Comparison of ENCODE assay signal across 8 mouse cellular contexts in genomic region chr8:3392771-3393710, GRCm38 (mm10). TPM values are rescaled to one million over a fixed set of nuclear protein-coding genes. Genes with fewer than 3 reads are reported as not detected.
DNase-seq lines count a peak whose midpoint lies in the region; ATAC-seq and TF ChIP-seq lines count a peak whose summit lies in the region.

TSS of gene Arhgef18 (plus strand) at chr8:3393006.

- no peaks in the 10 kb centered on the region for H3K27me3 ChIP-seq in hindbrain, embryonic 12.5 days
- H3K27me3 ChIP-seq in lung, embryonic 15.5 days, result no peaks in the 10 kb centered on the region
- no peaks in the 10 kb centered on the region for H3K27me3 ChIP-seq in thymus, adult 2 months (ENCODE audit: control insufficient read depth, insufficient read depth, low read length)

- TF ChIP-seq CTCF in thymus, adult 2 months (IDR thresholded peaks at IDR 0.05; ENCODE audit: borderline replicate concordance, control insufficient read depth, extremely low read depth, insufficient read depth, low read length, poor library complexity), result no peak

- peak; percentile 97 for ATAC-seq in hindbrain, embryonic 12.5 days (ENCODE audit: low FRiP score)
- peak; percentile 98 for ATAC-seq in lung, embryonic 15.5 days (ENCODE audit: borderline replicate concordance, extremely low read depth, low FRiP score, low TSS enrichment)

- no peaks in the 10 kb centered on the region for H3K9me3 ChIP-seq in hindbrain, embryonic 12.5 days (replicated peaks)
- H3K9me3 ChIP-seq in lung, embryonic 15.5 days, result no peaks in the 10 kb centered on the region

- no peaks in the 10 kb centered on the region for H3K36me3 ChIP-seq in hindbrain, embryonic 12.5 days
- no peaks in the 10 kb centered on the region for H3K36me3 ChIP-seq in lung, embryonic 15.5 days
- H3K36me3 ChIP-seq in thymus, adult 2 months (ENCODE audit: control insufficient read depth, insufficient read depth, low read length), result peaks cover 76% of the 10 kb centered on the region

- peak within 1 kb of the TSS; percentile 77 for H3K9ac ChIP-seq in hindbrain, embryonic 12.5 days
- H3K9ac ChIP-seq in lung, embryonic 15.5 days, result peak within 1 kb of the TSS; percentile 80

- DNase-seq in WW6 (ENCODE audit: low read depth, low spot score), result peak; percentile 81
- peak; percentile 77 to 86 for DNase-seq in cerebellum, postnatal 36 days
- peak; percentile 72 to 78 for DNase-seq in frontal cortex, postnatal 25 days (ENCODE audit: low spot score in 2 of 2)
- peak; percentile 88 for DNase-seq in layer of hippocampus, adult 9-11 months
- DNase-seq in ovary, adult 18-20 months (ENCODE audit: low spot score), result peak; percentile 86
- DNase-seq in thymus, adult 2 months, result peak; percentile 6

- H3K27ac ChIP-seq in hindbrain, embryonic 12.5 days, result peak within 1 kb of the TSS; percentile 4; the same call in 1 of the 2 replicates
- 0 out of 2 replicates have a peak within 1 kb of the TSS, but pooled peaks have one; percentile 15 for H3K27ac ChIP-seq in lung, embryonic 15.5 days
- no peak within 1 kb of the TSS for H3K27ac ChIP-seq in thymus, adult 2 months (ENCODE audit: control insufficient read depth, insufficient read depth, low read length)

- 1% methylated on average over 48 of the region's 48 CpGs for WGBS in hindbrain, embryonic 12.5 days
- 1% methylated on average over 48 of the region's 48 CpGs for WGBS in lung, embryonic 15.5 days
- WGBS in thymus, adult 2 months, result 89% methylated on average over 48 of the region's 48 CpGs

- no peak for TF ChIP-seq POLR2A in thymus, adult 2 months (IDR thresholded peaks at IDR 0.05; ENCODE audit: control insufficient read depth, extremely low read depth, insufficient read depth, low read length, poor library complexity)

- peak within 1 kb of the TSS; percentile 53 for H3K4me3 ChIP-seq in hindbrain, embryonic 12.5 days
- peak within 1 kb of the TSS; percentile 84 for H3K4me3 ChIP-seq in lung, embryonic 15.5 days
- peak within 1 kb of the TSS; percentile 38 for H3K4me3 ChIP-seq in thymus, adult 2 months (ENCODE audit: control insufficient read depth, insufficient read depth, low read length)

- H3K4me1 ChIP-seq in hindbrain, embryonic 12.5 days, result peaks cover 25% of the 10 kb centered on the region
- H3K4me1 ChIP-seq in lung, embryonic 15.5 days, result peaks cover 24% of the 10 kb centered on the region
- H3K4me1 ChIP-seq in thymus, adult 2 months (replicated peaks; ENCODE audit: control insufficient read depth, insufficient read depth, low read length), result no peaks in the 10 kb centered on the region

- peak within 1 kb of the TSS; percentile 87 for H3K4me2 ChIP-seq in hindbrain, embryonic 12.5 days (replicated peaks)
- peak within 1 kb of the TSS; percentile 77 for H3K4me2 ChIP-seq in lung, embryonic 15.5 days

RNA-seq across cellular contexts. Expression of gene Arhgef18, which starts in this region (rescaled TPM):
- 13.7 and 15.6 TPM in 2 replicates for polyA plus RNA-seq in hindbrain, embryonic 12.5 days (2016; fragmentation: Nextera tagmentation; extraction: Ambion mirVana)
- 6.7 and 7.8 TPM in 2 replicates for polyA plus RNA-seq in lung, embryonic 15.5 days (2015; fragmentation: Nextera tagmentation; extraction: Ambion mirVana)
- polyA plus RNA-seq in thymus, adult 2 months (2012; rRNA removed), result 120 and 122 TPM in 2 replicates

Comparison
In these comparisons a context has a peak if more than half of its experiments do, and no peak if none do; other contexts are left out.
1. DNase-seq: peak in every context shown above with its lines; median percentile 88 in layer of hippocampus, adult 9-11 months; 86 in ovary, adult 18-20 months; 82 in cerebellum, postnatal 36 days; 81 in WW6; 75 in frontal cortex, postnatal 25 days; 6 in thymus, adult 2 months.